Mouse (Mus musculus) urinary bladder, postnatal 14 days (tissue): ENCODE data around the gene Ppp1r14c.
"Not testable (repeated sequence)": the region's sequence is repeated elsewhere in the genome, so short reads cannot be mapped to it uniquely, and the experiment has no call there.

Experiments
- DNase-seq: peaks from one replicate; pipeline ENCODE4 v3.0.0; 2021; ENCODE audit warnings: low spot score

The Ppp1r14c gene

DNA sequence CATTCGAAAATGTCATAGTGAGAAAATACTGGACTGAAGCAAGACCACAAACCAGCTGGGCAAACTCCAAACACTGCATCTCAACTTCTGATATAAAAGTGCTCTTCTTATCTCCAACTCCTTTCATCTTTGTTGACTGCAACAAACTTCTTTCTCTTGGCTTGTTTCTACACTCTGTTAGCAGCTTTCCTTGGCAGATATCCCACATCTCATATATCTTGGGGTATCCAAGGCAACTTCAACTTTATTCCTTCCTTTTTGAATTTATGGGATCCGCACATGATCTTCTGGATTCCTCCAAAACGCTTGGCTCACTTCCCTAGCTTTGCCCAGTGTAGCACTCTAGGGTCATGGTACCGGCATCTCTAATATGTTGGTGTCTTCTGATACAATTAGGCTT is 102.7 kb downstream of the Ppp1r14c start:
- no peak for DNase-seq

GRCm38 (mm10) chr10:3476611-3477010 is 110.8 kb downstream of the Ppp1r14c start:
- DNase-seq, result no peak

DNA sequence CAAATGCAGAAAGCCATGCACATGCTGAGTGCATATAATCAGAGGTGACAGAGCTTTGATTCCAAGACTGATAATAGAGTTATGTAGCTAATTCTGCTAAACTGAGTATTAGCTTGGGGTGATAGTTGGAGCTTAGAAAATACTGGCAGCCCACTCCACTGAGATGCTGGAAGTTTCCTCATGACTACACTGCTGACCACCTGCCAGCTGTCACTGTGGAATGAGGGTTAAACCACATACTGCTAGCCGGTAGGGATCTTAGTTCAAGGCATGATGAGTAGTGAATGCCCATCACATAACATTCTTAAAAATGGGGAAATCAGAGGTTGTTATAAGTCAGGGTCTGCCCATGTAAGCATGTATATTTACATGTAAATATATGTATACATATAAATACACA is 113.9 kb downstream of the Ppp1r14c start:
- no peak for DNase-seq

GRCm38 (mm10) chr10:3490052-3490451 is 124.2 kb downstream of the Ppp1r14c start:
- no peak for DNase-seq

GRCm38 (mm10) chr10:3496791-3497190 is 130.9 kb downstream of the Ppp1r14c start:
- DNase-seq, result no peak

- not testable (repeated sequence) for DNase-seq
These were observed 135.0 kb downstream of the Ppp1r14c start for GRCm38 (mm10) chr10:3500846-3501245.

GRCm38 (mm10) chr10:3507484-3508221 is 141.8 kb downstream of the Ppp1r14c start:
- DNase-seq, result peak; percentile 73

GRCm38 (mm10) chr10:3508222-3508588 is 142.3 kb downstream of the Ppp1r14c start:
- no peak for DNase-seq

GRCm38 (mm10) chr10:3508746-3509145 is 142.9 kb downstream of the Ppp1r14c start:
- DNase-seq, result no peak

DNA sequence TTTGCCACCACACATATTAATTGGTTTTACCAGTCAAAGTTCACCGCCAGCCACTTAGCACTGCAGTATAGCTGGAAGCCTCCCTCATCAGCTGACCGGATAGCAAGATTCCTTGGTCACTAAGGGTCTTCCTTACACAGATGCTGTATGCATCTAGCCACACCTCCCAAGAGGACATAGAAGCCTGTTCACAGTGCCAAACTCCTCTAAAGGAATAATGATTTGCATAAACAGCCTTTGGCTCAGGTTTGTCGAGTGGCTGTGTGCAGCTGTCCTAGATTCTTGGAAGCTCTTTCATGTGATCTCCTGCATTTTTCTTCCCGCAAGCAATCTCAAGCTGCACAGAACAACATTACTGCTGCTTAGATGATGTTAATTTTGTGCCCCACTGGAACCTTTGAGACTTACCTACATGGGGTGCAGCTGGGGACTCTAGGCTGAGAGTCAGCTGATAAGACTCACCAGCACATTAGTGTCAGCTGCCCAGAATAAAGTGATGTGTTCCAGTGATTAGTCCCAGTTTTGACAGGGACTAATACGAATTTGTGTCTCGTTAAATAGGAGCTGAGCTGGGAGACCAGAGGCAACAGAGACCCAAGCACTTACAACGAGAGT is 143.9 kb downstream of the Ppp1r14c start:
- no peak for DNase-seq

DNA sequence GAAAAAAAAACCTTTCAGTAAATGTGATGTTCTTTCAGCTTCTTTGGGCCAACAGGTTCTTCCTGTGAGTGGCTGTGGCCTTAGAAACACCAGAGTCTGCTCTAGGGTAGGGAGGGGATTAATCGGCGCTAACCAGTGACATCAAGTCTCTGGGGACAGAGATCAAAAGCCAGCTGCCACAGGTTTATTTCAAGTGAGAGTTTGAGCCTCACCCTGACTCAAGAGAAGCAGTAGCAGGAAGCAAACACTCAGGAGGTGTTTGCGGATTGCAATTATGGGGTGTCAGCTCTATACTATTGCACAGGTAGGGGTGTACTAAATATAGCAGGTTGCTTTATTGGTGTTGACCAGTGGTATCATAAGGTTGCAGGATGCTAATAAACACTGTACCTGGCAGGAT is 144.6 kb downstream of the Ppp1r14c start:
- no peak for DNase-seq

GRCm38 (mm10) chr10:3511401-3511800 is 145.5 kb downstream of the Ppp1r14c start:
- DNase-seq, result no peak

- no peak for DNase-seq
These were observed 146.9 kb downstream of the Ppp1r14c start for GRCm38 (mm10) chr10:3512620-3513305.

- no peak for DNase-seq
These were observed 148.1 kb downstream of the Ppp1r14c start for GRCm38 (mm10) chr10:3513947-3514346.
